Mouse (Mus musculus) forebrain, embryonic 15.5 days (tissue): ENCODE measurements around the gene Lpin1. TPM values are rescaled to one million over a fixed set of nuclear protein-coding genes. Genes with fewer than 3 reads are reported as not detected.

ENCODE experiments used
- ATAC-seq: fragments of 200-750 bp; cut with Nextera tagmentation; replicated peaks from 2 replicates; pipeline ENCODE4 v1.8.0; 2017; ENCODE audit warnings: mild to moderate bottlenecking, moderate TSS enrichment, moderate library complexity
- H3K27ac ChIP-seq: fragments of 300-500 bp; sonication (generic); replicated peaks from 2 replicates; pipeline ENCODE4 v1.5.1; 2015; ENCODE audit warnings: mild to moderate bottlenecking, inconsistent platforms
- H3K27me3 ChIP-seq: fragments of 300-500 bp; sonication (generic); 2 replicates; pipeline ENCODE4 v1.6.1; 2015; ENCODE audit warnings: inconsistent platforms
- H3K36me3 ChIP-seq: fragments of 300-500 bp; sonication (generic); 2 replicates; pipeline ENCODE4 v1.6.1; 2015; ENCODE audit warnings: mild to moderate bottlenecking, inconsistent platforms
- H3K4me1 ChIP-seq: fragments of 300-500 bp; sonication (generic); 2 replicates; pipeline ENCODE4 v1.6.1; 2015; ENCODE audit warnings: inconsistent platforms
- H3K4me2 ChIP-seq: fragments of 300-500 bp; sonication (generic); replicated peaks from 2 replicates; pipeline ENCODE4 v1.6.1; 2015; ENCODE audit warnings: mild to moderate bottlenecking, inconsistent platforms
- H3K4me3 ChIP-seq: fragments of 300-500 bp; sonication (generic); 2 replicates; pipeline ENCODE4 v1.5.1; 2015; ENCODE audit warnings: mild to moderate bottlenecking, inconsistent platforms
- H3K9ac ChIP-seq: fragments of 300-500 bp; sonication (generic); replicated peaks from 2 replicates; pipeline ENCODE4 v1.6.1; 2015; ENCODE audit warnings: mild to moderate bottlenecking, inconsistent platforms
- H3K9me3 ChIP-seq: fragments of 300-500 bp; sonication (generic); 2 replicates; pipeline ENCODE4 v1.6.1; 2016; ENCODE audit warnings: inconsistent platforms
- WGBS: fragments of 180-500 bp; shearing (Covaris S2); methylation state at CpG from one replicate; pipeline ENCODE4 v1.1.7; 2015; ENCODE audit warnings: mixed read lengths; 5-methylcytosine and 5-hydroxymethylcytosine counted together
- polyA plus RNA-seq: library from polyadenylated mRNA; unstranded; fragments of >200 nt; fragmentation: Nextera tagmentation; extraction: Ambion mirVana; gene quantifications from 2 replicates; pipeline ENCODE4 v1.2.1, GENCODE M21; 2015

The Lpin1 gene
- polyA plus RNA-seq, 1 experiment from 2014 or later, result 17.5 TPM

- no peak; the same call in 1 of the 2 replicates for ATAC-seq
- Histone ChIP-seq H3K36me3 (peaks cover 55% of the 10 kb centered on the region), H3K27ac (no peak overlapping the region), H3K4me1 (peaks cover 2% of the 10 kb centered on the region; the same call in 1 of the 2 replicates), H3K4me3 (no peak overlapping the region), H3K9me3 (no peaks in the 10 kb centered on the region), H3K4me2 (no peak overlapping the region), H3K9ac (no peak overlapping the region), H3K27me3 (no peaks in the 10 kb centered on the region)
- 92% methylated on average over 10 of the region's 10 CpGs for WGBS
Measured at GRCm38 (mm10) chr12:16562647-16563046, 48.1 kb downstream of the Lpin1 start.

- WGBS, result 90% methylated on average over 8 of the region's 8 CpGs
- Histone ChIP-seq H3K4me1 (peaks cover 5% of the 10 kb centered on the region), H3K36me3 (peaks cover 51% of the 10 kb centered on the region), H3K4me2 (no peak overlapping the region), H3K9me3 (no peaks in the 10 kb centered on the region), H3K9ac (no peak overlapping the region), H3K27me3 (no peaks in the 10 kb centered on the region), H3K27ac (no peak overlapping the region), H3K4me3 (no peak overlapping the region)
- ATAC-seq, result no peak
Measured at GRCm38 (mm10) chr12:16562181-16562580, 48.6 kb downstream of the Lpin1 start.

DNA sequence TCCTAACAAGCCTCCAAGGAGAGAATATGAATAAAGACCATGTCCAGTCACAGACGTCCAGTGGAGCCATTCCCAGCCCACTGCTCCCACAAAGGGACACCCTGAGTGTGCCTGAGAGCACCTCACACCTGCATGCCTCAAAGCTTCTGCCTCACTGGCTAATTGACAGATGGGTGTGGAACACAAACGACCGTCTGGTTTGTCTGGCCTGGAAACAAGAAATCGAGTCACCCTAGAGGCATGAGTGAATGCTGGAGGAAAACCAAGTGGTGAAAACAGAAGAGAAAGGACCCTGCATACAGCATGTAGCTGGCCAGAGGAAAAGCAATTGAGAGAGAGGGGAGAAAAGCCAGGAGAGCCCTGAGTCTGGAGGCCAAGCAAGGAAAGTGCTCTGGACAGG is 53.5 kb downstream of the Lpin1 start:
- 28% methylated on average over 4 of the region's 4 CpGs for WGBS
- no peak overlapping the region for H3K9ac ChIP-seq
- H3K27ac ChIP-seq, result peak overlapping the region; percentile 37; the same call in 1 of the 2 replicates
- H3K4me2 ChIP-seq, result no peak overlapping the region
- H3K9me3 ChIP-seq, result no peaks in the 10 kb centered on the region
- no peak overlapping the region for H3K4me3 ChIP-seq
- peaks cover 36% of the 10 kb centered on the region for H3K36me3 ChIP-seq
- ATAC-seq, result peak; percentile 23; the same call in 1 of the 2 replicates
- peaks cover 15% of the 10 kb centered on the region for H3K4me1 ChIP-seq
- no peaks in the 10 kb centered on the region for H3K27me3 ChIP-seq

GRCm38 (mm10) chr12:16554171-16554570 is 56.6 kb downstream of the Lpin1 start:
- no peak; the same call in 1 of the 2 replicates for ATAC-seq
- peak overlapping the region; percentile 63 for H3K27ac ChIP-seq
- H3K27me3 ChIP-seq, result no peaks in the 10 kb centered on the region
- peaks cover 19% of the 10 kb centered on the region for H3K36me3 ChIP-seq
- H3K9me3 ChIP-seq, result no peaks in the 10 kb centered on the region
- H3K4me1 ChIP-seq, result peaks cover 33% of the 10 kb centered on the region
- no peak overlapping the region for H3K9ac ChIP-seq
- 59% methylated on average over 8 of the region's 8 CpGs for WGBS
- no peak overlapping the region for H3K4me2 ChIP-seq
- no peak overlapping the region for H3K4me3 ChIP-seq

DNA sequence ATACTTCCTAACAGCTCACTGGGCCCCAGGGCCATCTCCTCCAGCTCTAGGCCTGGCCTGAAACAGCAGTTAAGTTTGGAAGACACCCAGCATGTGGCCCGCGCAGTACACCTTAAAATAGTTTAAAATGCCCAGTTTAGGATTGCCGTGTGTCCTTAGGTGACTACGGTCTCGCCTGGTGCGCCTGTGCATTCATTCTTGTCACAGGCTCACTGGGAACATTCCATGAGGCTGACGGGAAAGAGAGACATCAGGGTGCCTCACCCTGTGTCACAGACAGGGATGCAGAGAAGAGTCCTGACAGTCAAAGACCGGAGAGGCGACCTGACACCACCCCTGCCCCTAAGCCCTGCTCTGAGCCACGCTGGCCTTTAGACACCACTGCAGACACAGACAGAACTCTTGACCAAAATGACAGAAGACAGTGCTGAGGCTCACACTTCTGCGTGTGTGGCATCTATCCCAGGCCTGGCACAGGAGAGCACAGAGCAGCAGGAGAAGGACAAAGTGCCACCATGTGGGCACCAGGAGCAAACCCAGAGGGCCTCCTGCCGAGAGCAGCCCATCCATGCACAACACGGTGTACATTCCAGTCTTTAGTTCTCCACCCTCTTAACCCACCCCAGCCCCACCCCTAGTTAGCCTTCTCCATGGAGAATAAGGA is 58.5 kb downstream of the Lpin1 start:
- Histone ChIP-seq H3K9me3 (no peaks in the 10 kb centered on the region), H3K27ac (no peak overlapping the region; the same call in 1 of the 2 replicates), H3K9ac (no peak overlapping the region), H3K4me3 (no peak overlapping the region), H3K4me1 (peaks cover 28% of the 10 kb centered on the region), H3K36me3 (peaks cover 19% of the 10 kb centered on the region), H3K27me3 (no peaks in the 10 kb centered on the region), H3K4me2 (no peak overlapping the region)
- no peak for ATAC-seq
- WGBS, result 84% methylated on average over 13 of the region's 13 CpGs

DNA sequence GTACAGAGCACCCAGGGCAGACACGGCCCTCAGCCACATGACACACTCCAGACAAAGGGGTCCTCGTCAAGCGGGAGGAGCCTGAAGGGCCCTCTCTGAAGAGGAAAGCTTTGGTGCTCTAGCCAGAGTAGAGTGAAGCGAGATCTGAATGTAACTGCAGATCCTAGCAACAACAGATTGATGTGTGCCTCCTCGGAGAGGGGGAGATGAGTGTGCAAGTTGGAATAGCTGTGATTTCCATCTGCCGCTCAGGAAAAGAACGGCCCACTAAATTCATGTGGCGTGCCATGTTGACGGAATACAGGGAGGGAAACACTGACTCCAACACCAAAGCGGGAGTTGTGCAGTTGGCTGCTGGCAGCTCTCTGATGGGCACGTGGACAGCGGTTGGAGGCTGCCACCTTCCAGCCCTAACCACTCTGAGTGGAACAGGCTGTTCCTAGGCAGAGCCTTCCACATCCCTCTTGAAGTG is 59.7 kb downstream of the Lpin1 start:
- H3K9me3 ChIP-seq, result no peaks in the 10 kb centered on the region
- peak overlapping the region; percentile 3 for H3K4me2 ChIP-seq
- no peak overlapping the region for H3K9ac ChIP-seq
- peaks cover 31% of the 10 kb centered on the region for H3K36me3 ChIP-seq
- no peaks in the 10 kb centered on the region for H3K27me3 ChIP-seq
- WGBS, result 25% methylated on average over 12 of the region's 12 CpGs
- H3K4me1 ChIP-seq, result peaks cover 28% of the 10 kb centered on the region
- H3K4me3 ChIP-seq, result no peak overlapping the region
- peak; percentile 74 for ATAC-seq
- peak overlapping the region; percentile 74 for H3K27ac ChIP-seq

- H3K36me3 ChIP-seq, result peaks cover 48% of the 10 kb centered on the region
- H3K4me2 ChIP-seq, result no peak overlapping the region
- no peaks in the 10 kb centered on the region for H3K27me3 ChIP-seq
- no peaks in the 10 kb centered on the region for H3K9me3 ChIP-seq
- peaks cover 21% of the 10 kb centered on the region for H3K4me1 ChIP-seq
- no peak overlapping the region for H3K9ac ChIP-seq
- no peak overlapping the region for H3K27ac ChIP-seq
- ATAC-seq, result no peak
- WGBS, result 78% methylated on average over 12 of the region's 12 CpGs
- H3K4me3 ChIP-seq, result no peak overlapping the region
Measured at GRCm38 (mm10) chr12:16548824-16549375, 61.9 kb downstream of the Lpin1 start.

GRCm38 (mm10) chr12:16541606-16542005 is 69.2 kb downstream of the Lpin1 start:
- Histone ChIP-seq H3K4me1 (no peaks in the 10 kb centered on the region), H3K9ac (no peak overlapping the region), H3K27ac (no peak overlapping the region), H3K27me3 (no peaks in the 10 kb centered on the region), H3K9me3 (no peaks in the 10 kb centered on the region), H3K36me3 (peaks cover 75% of the 10 kb centered on the region), H3K4me2 (no peak overlapping the region), H3K4me3 (no peak overlapping the region)
- ATAC-seq, result no peak
- 86% methylated on average over 5 of the region's 5 CpGs for WGBS

GRCm38 (mm10) chr12:16540712-16541111 is 70.1 kb downstream of the Lpin1 start:
- Histone ChIP-seq H3K4me1 (no peaks in the 10 kb centered on the region), H3K36me3 (peaks cover 72% of the 10 kb centered on the region), H3K27ac (no peak overlapping the region), H3K9me3 (no peaks in the 10 kb centered on the region), H3K4me3 (no peak overlapping the region), H3K27me3 (no peaks in the 10 kb centered on the region), H3K9ac (no peak overlapping the region), H3K4me2 (no peak overlapping the region)
- 92% methylated on average over 8 of the region's 8 CpGs for WGBS
- no peak for ATAC-seq

DNA sequence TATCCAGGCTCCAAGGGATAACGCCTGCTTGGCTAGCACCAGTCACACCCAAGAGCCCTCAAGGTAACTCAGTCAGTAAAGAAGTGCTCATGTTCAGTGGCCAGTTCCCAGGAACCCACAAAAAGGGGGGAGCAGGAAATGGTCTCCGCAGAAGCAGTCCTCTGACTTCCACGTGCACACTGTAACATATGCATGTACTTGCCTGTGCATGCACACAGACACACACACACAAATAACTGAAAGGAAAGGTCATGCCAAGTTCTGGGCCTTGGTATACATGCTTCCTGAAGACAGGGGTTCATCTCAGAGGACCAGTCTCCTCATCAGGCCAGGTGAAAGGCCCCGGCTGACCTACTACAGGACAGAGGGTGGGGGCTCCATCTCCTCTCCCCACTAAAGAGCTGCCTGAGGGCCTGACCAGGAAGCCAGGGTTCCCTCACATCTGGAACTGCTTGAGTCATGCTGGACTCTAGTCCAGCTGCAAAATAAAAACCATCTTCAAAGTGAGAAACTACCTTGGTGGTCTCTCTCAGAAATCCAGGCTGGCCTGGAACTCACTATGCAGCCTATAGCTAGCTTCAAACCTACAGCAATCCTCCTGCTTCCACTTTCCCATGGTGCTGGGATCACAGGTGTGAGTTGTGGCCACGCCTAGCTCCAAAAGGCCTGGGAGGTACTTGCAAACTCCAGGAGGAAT is 70.7 kb downstream of the Lpin1 start:
- H3K4me1 ChIP-seq, result no peaks in the 10 kb centered on the region
- H3K4me3 ChIP-seq, result no peak overlapping the region
- H3K36me3 ChIP-seq, result peaks cover 68% of the 10 kb centered on the region
- H3K9me3 ChIP-seq, result no peaks in the 10 kb centered on the region
- no peak overlapping the region for H3K27ac ChIP-seq
- no peaks in the 10 kb centered on the region for H3K27me3 ChIP-seq
- no peak overlapping the region for H3K9ac ChIP-seq
- ATAC-seq, result no peak
- H3K4me2 ChIP-seq, result no peak overlapping the region
- 93% methylated on average over 5 of the region's 5 CpGs for WGBS

DNA sequence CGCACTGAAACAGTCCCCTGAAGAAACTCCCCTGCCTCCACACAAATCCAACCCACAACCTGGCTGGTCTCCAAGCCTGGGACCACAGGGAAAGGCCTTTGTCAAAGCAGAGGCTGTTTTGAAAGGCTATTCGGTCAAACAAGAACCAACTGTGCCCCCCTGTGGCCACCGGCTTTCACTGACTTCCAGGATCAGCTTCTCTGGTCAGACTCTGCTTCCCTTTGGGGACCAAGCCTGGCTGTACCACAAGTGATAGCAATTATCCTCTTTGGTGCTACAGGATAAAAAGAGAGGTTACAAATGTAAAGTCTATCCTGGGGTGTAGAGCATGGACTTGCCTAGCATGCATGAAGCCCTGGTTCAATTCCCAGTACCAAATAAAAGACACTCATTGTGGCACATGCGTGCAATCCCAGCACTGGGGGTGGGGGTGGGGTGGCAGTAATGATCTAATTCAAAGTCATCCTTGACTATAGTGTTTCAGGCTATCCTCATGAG is 77.4 kb downstream of the Lpin1 start:
- Histone ChIP-seq H3K9ac (no peak overlapping the region), H3K4me2 (no peak overlapping the region), H3K27me3 (no peaks in the 10 kb centered on the region), H3K27ac (peak overlapping the region; percentile 58; the same call in 1 of the 2 replicates), H3K9me3 (no peaks in the 10 kb centered on the region), H3K4me3 (no peak overlapping the region), H3K4me1 (peaks cover 13% of the 10 kb centered on the region), H3K36me3 (peaks cover 17% of the 10 kb centered on the region)
- ATAC-seq, result peak; percentile 83
- WGBS, result 15% methylated on average over 4 of the region's 4 CpGs

DNA sequence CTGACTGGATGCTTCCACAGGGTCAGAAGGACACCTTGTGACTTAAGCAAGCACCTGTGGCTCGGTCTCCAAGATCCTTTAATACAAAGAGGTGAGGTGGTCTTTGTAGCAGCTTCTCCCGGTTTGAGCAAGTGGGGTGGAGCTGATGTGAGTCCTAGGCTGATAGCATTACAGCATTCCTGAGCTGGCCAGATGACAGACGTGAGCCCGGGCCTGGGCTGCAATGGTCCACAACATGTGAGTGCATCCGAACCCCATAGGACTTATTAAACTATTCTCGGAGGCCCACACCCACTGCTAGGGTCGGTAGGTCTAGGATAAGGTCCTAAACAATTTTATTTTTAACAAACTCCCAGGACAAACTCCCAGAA is 77.9 kb downstream of the Lpin1 start:
- WGBS, result 38% methylated on average over 7 of the region's 7 CpGs
- Histone ChIP-seq H3K27ac (peak overlapping the region; percentile 58), H3K4me2 (no peak overlapping the region), H3K9ac (no peak overlapping the region; the same call in 1 of the 2 replicates), H3K9me3 (no peaks in the 10 kb centered on the region), H3K4me1 (peaks cover 13% of the 10 kb centered on the region), H3K36me3 (peaks cover 11% of the 10 kb centered on the region), H3K4me3 (no peak overlapping the region), H3K27me3 (no peaks in the 10 kb centered on the region)
- peak; percentile 62 for ATAC-seq
